Mouse (Mus musculus) MEL (cell line): ENCODE measurements at regions not wholly inside any gene's neighbourhood (a gene's known extent, or its start where the extent isn't known, plus 50 kb on each side); places are given as distances from the start of the nearest gene placed in this dataset.

Experiments
- DNase-seq: peaks from one replicate; pipeline ENCODE4 v3.0.0; 2011; ENCODE audit warnings: low read depth, low spot score
- H3K27ac ChIP-seq: 2 replicates; pipeline ENCODE4 v1.5.1; 2012; ENCODE audit warnings: low read depth, mild to moderate bottlenecking, control low read depth, low read length, moderate library complexity; ENCODE audit not compliant: control insufficient read depth
- H3K27me3 ChIP-seq, 2 experiments: fragments of 150-350 bp in 1 of 2; sonication (generic) in 1 of 2; 2 replicates each; pipeline ENCODE4 v1.6.1; 2012; ENCODE audit warnings: low read length in 2 of 2, mild to moderate bottlenecking in 2 of 2, improper control_type of control experiment in 1 of 2, moderate library complexity in 1 of 2; ENCODE audit not compliant: insufficient read depth in 2 of 2, control insufficient read depth in 1 of 2
- H3K36me3 ChIP-seq, 2 experiments: 2 replicates each; pipeline ENCODE4 v1.6.1; 2012 to 2014; ENCODE audit warnings: low read length in 2 of 2, improper control_type of control experiment in 1 of 2, inconsistent platforms in 1 of 2, mild to moderate bottlenecking in 1 of 2; ENCODE audit not compliant: insufficient read depth in 2 of 2, control insufficient read depth in 1 of 2
- H3K4me1 ChIP-seq, 2 experiments: fragments of 150-350 bp in 1 of 2; sonication (generic) in 1 of 2; 2 replicates each; pipeline ENCODE4 v1.6.1; 2012; ENCODE audit warnings: low read length in 2 of 2, improper control_type of control experiment in 1 of 2, mild to moderate bottlenecking in 1 of 2; ENCODE audit not compliant: insufficient read depth in 2 of 2, control insufficient read depth in 1 of 2
- H3K4me3 ChIP-seq, 2 experiments: fragments of 150-350 bp in 1 of 2; sonication (generic) in 1 of 2; 2 replicates each; pipeline ENCODE4 v1.5.1; 2012; ENCODE audit warnings: low read depth in 2 of 2, low read length in 2 of 2, mild to moderate bottlenecking in 2 of 2, moderate library complexity in 2 of 2, control low read depth in 1 of 2, improper control_type of control experiment in 1 of 2; ENCODE audit not compliant: control insufficient read depth in 1 of 2, insufficient read depth in 1 of 2
- H3K79me2 ChIP-seq: 2 replicates; pipeline ENCODE4 v1.6.1; 2012; ENCODE audit warnings: mild to moderate bottlenecking, low read length, moderate library complexity; ENCODE audit not compliant: control insufficient read depth, poor library complexity, insufficient read depth
- H3K9ac ChIP-seq: 2 replicates; pipeline ENCODE4 v1.6.1; 2012; ENCODE audit warnings: low read depth, mild to moderate bottlenecking, control low read depth, low read length, moderate library complexity; ENCODE audit not compliant: control insufficient read depth, poor library complexity, severe bottlenecking
- H3K9me3 ChIP-seq: fragments of 150-350 bp; sonication (generic); replicated peaks from 2 replicates; pipeline ENCODE4 v1.6.1; 2012; ENCODE audit warnings: mild to moderate bottlenecking, low read length, improper control_type of control experiment, moderate library complexity; ENCODE audit not compliant: insufficient read depth
- BHLHE40 ChIP-seq: IDR thresholded peaks from 2 replicates; pipeline ENCODE4 v1.6.1; 2012; ENCODE audit warnings: low read depth, mild to moderate bottlenecking, inconsistent platforms, low read length, improper control_type of control experiment, borderline replicate concordance
- E2F4 ChIP-seq: IDR thresholded peaks from 2 replicates; pipeline ENCODE4 v1.6.1; 2011; ENCODE audit warnings: low read depth, low read length, improper control_type of control experiment, borderline replicate concordance
- EP300 ChIP-seq, 2 experiments: IDR thresholded peaks; 2 replicates each; pipeline ENCODE4 v1.6.1; 2011; ENCODE audit warnings: improper control_type of control experiment in 2 of 2, low read length in 2 of 2, low read depth in 1 of 2, mild to moderate bottlenecking in 1 of 2
- ETS1 ChIP-seq: IDR thresholded peaks from 2 replicates; pipeline ENCODE4 v1.6.1; 2012; ENCODE audit warnings: low read depth, mild to moderate bottlenecking, inconsistent platforms, low read length, improper control_type of control experiment, moderate library complexity
- GABPA ChIP-seq: IDR thresholded peaks from 2 replicates; pipeline ENCODE4 v1.6.1; 2012; ENCODE audit warnings: low read depth, mild to moderate bottlenecking, inconsistent platforms, low read length, improper control_type of control experiment, moderate library complexity
- GATA1 ChIP-seq: IDR thresholded peaks from 2 replicates; pipeline ENCODE4 v1.6.1; 2011; ENCODE audit warnings: low read depth, low read length, improper control_type of control experiment
- HCFC1 ChIP-seq: IDR thresholded peaks from 2 replicates; pipeline ENCODE4 v1.6.1; 2012; ENCODE audit warnings: low read depth, mild to moderate bottlenecking, inconsistent platforms, low read length, improper control_type of control experiment, moderate library complexity
- KAT2A ChIP-seq: conservative IDR thresholded peaks from 2 replicates; pipeline ENCODE4 v1.6.1; 2012; ENCODE audit warnings: low read depth, low read length, improper control_type of control experiment, inconsistent platforms
- MAFK ChIP-seq: IDR thresholded peaks from 2 replicates; pipeline ENCODE4 v1.6.1; 2011; ENCODE audit warnings: low read depth, mild to moderate bottlenecking, low read length, improper control_type of control experiment, borderline replicate concordance
- MAZ ChIP-seq: IDR thresholded peaks from 2 replicates; pipeline ENCODE4 v1.6.1; 2012; ENCODE audit warnings: low read depth, mild to moderate bottlenecking, inconsistent platforms, low read length, improper control_type of control experiment
- NELFE ChIP-seq: IDR thresholded peaks from 2 replicates; pipeline ENCODE4 v1.6.1; 2011; ENCODE audit warnings: low read depth, low read length, improper control_type of control experiment
- NRF1 ChIP-seq: IDR thresholded peaks from 2 replicates; pipeline ENCODE4 v1.6.1; 2014; ENCODE audit warnings: low read depth, mild to moderate bottlenecking, inconsistent platforms, low read length, improper control_type of control experiment, moderate library complexity; ENCODE audit not compliant: poor library complexity, insufficient read depth, severe bottlenecking
- POLR2A ChIP-seq, 2 experiments: IDR thresholded peaks; 2 replicates each; pipeline ENCODE4 v1.6.1; 2011 to 2012; ENCODE audit warnings: low read length in 2 of 2, mild to moderate bottlenecking in 2 of 2, control low read depth in 1 of 2, improper control_type of control experiment in 1 of 2, low read depth in 1 of 2, moderate library complexity in 1 of 2; ENCODE audit not compliant: control insufficient read depth in 1 of 2, insufficient read depth in 1 of 2, poor library complexity in 1 of 2
- RAD21 ChIP-seq: IDR thresholded peaks from 2 replicates; pipeline ENCODE4 v1.6.1; 2011; ENCODE audit warnings: mild to moderate bottlenecking, low read depth, low read length, improper control_type of control experiment
- RCOR1 ChIP-seq: IDR thresholded peaks from 2 replicates; pipeline ENCODE4 v1.6.1; 2012; ENCODE audit warnings: low read depth, mild to moderate bottlenecking, inconsistent platforms, low read length, improper control_type of control experiment
- TAL1 ChIP-seq: IDR thresholded peaks from 2 replicates; pipeline ENCODE4 v1.6.1; 2012; ENCODE audit warnings: mild to moderate bottlenecking, inconsistent platforms, low read length, moderate library complexity, mixed read lengths
- TBP ChIP-seq: IDR thresholded peaks from 2 replicates; pipeline ENCODE4 v1.8.0; 2011; ENCODE audit warnings: low read depth, low read length, improper control_type of control experiment
- USF2 ChIP-seq, 2 experiments: IDR thresholded peaks; 2 replicates each; pipeline ENCODE4 v1.6.1; 2011 to 2012; ENCODE audit warnings: improper control_type of control experiment in 2 of 2, low read length in 2 of 2, borderline replicate concordance in 1 of 2, inconsistent platforms in 1 of 2, low read depth in 1 of 2, mild to moderate bottlenecking in 1 of 2; ENCODE audit not compliant: insufficient read depth in 1 of 2
- ZC3H11A ChIP-seq: IDR thresholded peaks from 2 replicates; pipeline ENCODE4 v1.6.1; 2012; ENCODE audit warnings: low read depth, mild to moderate bottlenecking, inconsistent platforms, low read length, improper control_type of control experiment
- ZMIZ1 ChIP-seq: IDR thresholded peaks from 2 replicates; pipeline ENCODE4 v1.6.1; 2012; ENCODE audit warnings: low read depth, mild to moderate bottlenecking, inconsistent platforms, low read length, improper control_type of control experiment, moderate library complexity
- ZNF384 ChIP-seq: IDR thresholded peaks from 2 replicates; pipeline ENCODE4 v1.6.1; 2012; ENCODE audit warnings: low read depth, mild to moderate bottlenecking, inconsistent platforms, low read length, improper control_type of control experiment

DNA sequence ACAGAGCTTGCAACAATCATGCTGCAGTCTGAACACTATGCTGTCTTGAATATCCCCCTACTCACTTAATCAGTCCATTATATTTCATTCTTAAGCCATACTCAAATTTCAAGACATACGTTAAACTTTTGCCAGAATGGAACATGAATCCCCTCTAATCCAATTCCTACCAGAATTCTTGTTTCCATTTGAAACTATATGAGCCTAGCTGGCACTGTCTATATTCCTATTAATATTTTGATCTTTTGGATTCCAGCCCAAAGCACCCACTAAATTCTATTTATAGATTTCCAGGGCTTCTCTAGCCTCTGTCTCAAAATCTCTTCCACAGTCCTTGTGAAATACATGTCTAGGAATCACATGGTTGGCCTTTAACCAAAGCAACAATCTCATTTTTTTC lies 528.9 kb upstream of the Id2 start:
- H3K79me2 ChIP-seq, result no peaks in the 10 kb centered on the region
- H3K27me3 ChIP-seq, result no peaks in the 10 kb centered on the region
- H3K9ac ChIP-seq, result no peak overlapping the region
- H3K36me3 ChIP-seq, result no peaks in the 10 kb centered on the region
- H3K4me1 ChIP-seq, result no peaks in the 10 kb centered on the region
- no peaks in the 10 kb centered on the region for H3K9me3 ChIP-seq
- H3K4me3 ChIP-seq, result no peak overlapping the region
- no peak for TF ChIP-seq MAZ
- TF ChIP-seq, all 39 proteins: peak for 0
- H3K27ac ChIP-seq, result no peak overlapping the region
- no peak for DNase-seq

DNA sequence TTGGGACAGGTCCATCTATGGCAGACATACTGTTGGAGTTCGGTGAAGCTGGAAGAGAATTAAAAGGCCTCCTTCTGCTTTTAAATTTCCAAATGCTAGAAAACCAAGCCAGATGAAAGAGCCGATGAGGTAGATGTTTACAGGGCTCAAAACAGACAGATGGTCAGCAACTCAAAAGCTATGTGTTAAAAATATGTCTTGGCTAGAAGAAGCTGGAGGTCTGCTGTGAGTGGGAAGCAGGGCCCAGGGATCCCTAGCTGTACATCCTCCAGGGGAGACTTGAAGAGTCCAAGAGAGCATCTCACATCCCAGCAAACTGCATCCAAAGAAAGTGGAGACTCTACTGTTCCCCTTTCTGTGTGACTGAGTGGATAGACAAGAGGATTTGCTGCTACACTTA lies 526.5 kb upstream of the Id2 start:
- no peak overlapping the region for H3K4me3 ChIP-seq
- no peak overlapping the region for H3K9ac ChIP-seq
- H3K79me2 ChIP-seq, result no peaks in the 10 kb centered on the region
- H3K27me3 ChIP-seq, result no peaks in the 10 kb centered on the region
- H3K4me1 ChIP-seq, result no peaks in the 10 kb centered on the region
- no peaks in the 10 kb centered on the region for H3K36me3 ChIP-seq
- no peak for TF ChIP-seq POLR2A (IDR thresholded peaks at IDR 0.05; ENCODE audit: control insufficient read depth in 1 of 2, insufficient read depth in 1 of 2, low read depth in 1 of 2, low read length in 2 of 2, poor library complexity in 1 of 2)
- TF ChIP-seq KAT2A, result no peak
- no peak for TF ChIP-seq NRF1
- no peak for TF ChIP-seq GATA1
- TF ChIP-seq ZNF384, result no peak
- no peak for TF ChIP-seq ZMIZ1
- TF ChIP-seq TAL1, result no peak
- TF ChIP-seq MAFK, result no peak
- no peak for TF ChIP-seq TBP
- TF ChIP-seq USF2 (IDR thresholded peaks at IDR 0.05; ENCODE audit: borderline replicate concordance in 1 of 2, insufficient read depth in 1 of 2, low read depth in 1 of 2, low read length in 2 of 2), result no peak
- no peak for TF ChIP-seq HCFC1
- TF ChIP-seq ETS1, result no peak
- TF ChIP-seq GABPA, result no peak
- TF ChIP-seq E2F4, result no peak
- TF ChIP-seq RAD21, result no peak
- no peak for TF ChIP-seq RCOR1
- no peak for TF ChIP-seq EP300 (IDR thresholded peaks at IDR 0.05; ENCODE audit: low read depth in 1 of 2, low read length in 2 of 2)
- TF ChIP-seq ZC3H11A, result no peak
- no peak for TF ChIP-seq BHLHE40
- TF ChIP-seq NELFE, result no peak
- H3K9me3 ChIP-seq, result no peaks in the 10 kb centered on the region
- H3K27ac ChIP-seq, result no peak overlapping the region
- DNase-seq, result no peak
